Mouse (Mus musculus) midbrain, postnatal 0 days (tissue): Measurements from ENCODE around the gene Xirp1. TPM values are rescaled to one million over a fixed set of nuclear protein-coding genes. Genes with fewer than 3 reads are reported as not detected.

Experiments
- ATAC-seq: fragments of 200-750 bp; cut with Nextera tagmentation; 2 replicates; pipeline ENCODE4 v1.8.0; 2017; ENCODE audit warnings: moderate number of reproducible peaks, mild to moderate bottlenecking, moderate TSS enrichment, moderate library complexity; ENCODE audit not compliant: low FRiP score
- DNase-seq: peaks from one replicate; pipeline ENCODE4 v3.0.0-alpha.2; 2015; ENCODE audit warnings: low spot score
- H3K27ac ChIP-seq: fragments of 300-500 bp; sonication (generic); 2 replicates; pipeline ENCODE4 v1.5.1; 2014; ENCODE audit warnings: low read depth, mild to moderate bottlenecking, low read length, mixed read lengths
- H3K27me3 ChIP-seq: fragments of 300-500 bp; sonication (generic); 2 replicates; pipeline ENCODE4 v1.6.1; 2014; ENCODE audit warnings: low read length, control low read depth, mixed read lengths; ENCODE audit not compliant: insufficient read depth
- H3K36me3 ChIP-seq: fragments of 300-500 bp; sonication (generic); 2 replicates; pipeline ENCODE4 v1.6.1; 2014; ENCODE audit warnings: low read length, control low read depth, mixed read lengths; ENCODE audit not compliant: insufficient read depth
- H3K4me1 ChIP-seq: fragments of 300-500 bp; sonication (generic); 2 replicates; pipeline ENCODE4 v1.6.1; 2014; ENCODE audit warnings: mild to moderate bottlenecking, control low read depth, antibody characterized with exemption, low read length, mixed read lengths; ENCODE audit not compliant: insufficient read depth
- H3K4me2 ChIP-seq: fragments of 300-500 bp; sonication (generic); 2 replicates; pipeline ENCODE4 v1.6.1; 2014; ENCODE audit warnings: low read depth, mild to moderate bottlenecking, low read length, mixed read lengths; ENCODE audit not compliant: poor library complexity, severe bottlenecking
- H3K4me3 ChIP-seq: fragments of 300-500 bp; sonication (generic); 2 replicates; pipeline ENCODE4 v1.5.1; 2014; ENCODE audit warnings: low read depth, mild to moderate bottlenecking, low read length, moderate library complexity
- H3K9ac ChIP-seq: fragments of 300-500 bp; sonication (generic); replicated peaks from 2 replicates; pipeline ENCODE4 v1.6.1; 2014; ENCODE audit warnings: mild to moderate bottlenecking, low read length, moderate library complexity, mixed read lengths; ENCODE audit not compliant: poor library complexity, severe bottlenecking
- H3K9me3 ChIP-seq: fragments of 300-500 bp; sonication (generic); 2 replicates; pipeline ENCODE4 v1.6.1; 2016; ENCODE audit warnings: low read length, control low read depth
- CTCF ChIP-seq: IDR thresholded peaks from 2 replicates; pipeline ENCODE4 v1.5.1; 2016; ENCODE audit warnings: antibody characterized with exemption, mild to moderate bottlenecking
- WGBS: fragments of 180-500 bp; shearing (Covaris S2); extraction: QIAGEN DNeasy Blood & Tissue Kit; methylation state at CpG from one replicate; pipeline ENCODE4 v1.1.7; 2014; 5-methylcytosine and 5-hydroxymethylcytosine counted together
- polyA plus RNA-seq: library from polyadenylated mRNA; unstranded; fragments of >200 nt; fragmentation: Nextera tagmentation; extraction: Ambion mirVana; gene quantifications from 2 replicates; pipeline ENCODE4 v1.2.1, GENCODE M21; 2015
- total RNA-seq: library from RNA; depleted of rRNA; stranded (reverse); fragments of >200 nt; gene quantifications from 2 replicates; pipeline ENCODE4 v1.2.3, GENCODE M21; 2014

Xirp1 gene
- total and polyA plus RNA-seq, 2 experiments from 2014 or later, result 0.05 TPM; not detected in 1

DNA sequence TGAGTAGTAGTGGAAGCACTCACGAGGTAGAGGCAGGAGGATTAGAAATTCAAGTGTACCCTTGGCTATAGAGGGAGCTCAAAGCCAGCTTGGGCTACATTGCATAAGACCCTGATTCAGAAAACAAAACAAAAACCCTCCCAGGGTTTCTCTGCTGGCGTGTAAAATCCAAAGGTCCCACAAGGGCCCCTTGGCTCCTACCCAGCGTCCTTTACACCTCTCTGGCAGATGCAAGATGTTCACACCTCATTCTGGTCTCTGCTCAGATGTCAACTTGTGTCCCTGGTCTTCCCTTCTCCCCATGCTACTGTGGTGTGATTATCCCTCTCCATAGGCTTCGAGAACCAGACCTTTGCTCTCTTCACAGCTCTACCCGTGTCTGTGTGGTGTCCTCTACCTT lies 22.6 kb downstream of the Xirp1 start:
- H3K27me3 ChIP-seq, result no peaks in the 10 kb centered on the region
- no peak for DNase-seq
- TF ChIP-seq CTCF, result no peak
- no peak overlapping the region for H3K27ac ChIP-seq
- no peaks in the 10 kb centered on the region for H3K9me3 ChIP-seq
- H3K4me1 ChIP-seq, result 0 out of 2 replicates have a peak, but pooled peaks cover 3% of the 10 kb centered on the region
- ATAC-seq, result no peak
- 78% methylated on average over 5 of the region's 5 CpGs for WGBS
- no peaks in the 10 kb centered on the region for H3K36me3 ChIP-seq
- H3K9ac ChIP-seq, result no peak overlapping the region
- H3K4me2 ChIP-seq, result no peak overlapping the region
- H3K4me3 ChIP-seq, result no peak overlapping the region

DNA sequence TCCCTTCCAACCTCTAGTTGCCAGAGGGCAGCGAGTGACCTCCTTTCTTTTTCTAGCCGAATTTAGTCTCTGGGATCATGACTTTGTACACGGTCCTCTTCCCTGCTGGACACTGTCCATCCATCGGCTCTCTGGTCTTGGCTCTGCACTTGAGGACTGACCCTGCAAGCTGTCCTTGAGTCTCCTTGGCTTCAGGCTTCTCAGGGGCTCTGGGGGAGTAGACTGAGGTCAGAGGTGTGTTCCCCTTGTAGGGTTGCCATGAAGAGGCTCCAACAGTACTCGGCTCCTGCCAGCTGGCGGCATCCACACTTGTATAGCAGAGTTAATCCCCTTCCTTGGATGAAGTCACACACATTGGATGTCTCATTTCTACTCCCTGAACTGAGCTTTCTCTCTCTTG lies 23.8 kb downstream of the Xirp1 start:
- no peak overlapping the region for H3K9ac ChIP-seq
- 0 out of 2 replicates have a peak, but pooled peaks cover 3% of the 10 kb centered on the region for H3K4me1 ChIP-seq
- H3K27ac ChIP-seq, result no peak overlapping the region
- H3K9me3 ChIP-seq, result no peaks in the 10 kb centered on the region
- ATAC-seq, result no peak
- no peak for TF ChIP-seq CTCF
- DNase-seq, result no peak
- no peak overlapping the region for H3K4me2 ChIP-seq
- H3K4me3 ChIP-seq, result no peak overlapping the region
- 54% methylated on average over 6 of the region's 6 CpGs for WGBS
- H3K27me3 ChIP-seq, result no peaks in the 10 kb centered on the region
- no peaks in the 10 kb centered on the region for H3K36me3 ChIP-seq

DNA sequence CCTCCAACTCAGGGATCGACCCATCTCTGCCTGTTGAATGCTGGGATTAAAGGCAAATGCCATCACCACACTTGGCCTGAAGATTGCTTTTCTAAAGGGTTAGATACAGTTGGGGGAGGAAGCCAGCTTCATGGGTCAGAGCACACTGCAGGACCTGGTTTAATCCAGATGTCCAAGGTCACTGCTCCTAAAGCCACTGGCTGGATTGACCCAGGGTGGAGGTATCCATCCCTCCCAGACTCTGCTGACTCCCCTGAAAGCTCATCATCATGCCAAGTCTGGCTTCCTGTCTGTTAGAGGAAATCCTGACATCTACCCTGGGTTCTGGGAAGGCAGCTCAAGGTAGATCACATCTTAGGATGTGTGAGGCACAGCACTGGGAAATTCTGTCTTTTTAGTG lies 24.6 kb downstream of the Xirp1 start:
- no peak overlapping the region for H3K4me2 ChIP-seq
- no peak for TF ChIP-seq CTCF
- no peak overlapping the region for H3K9ac ChIP-seq
- H3K9me3 ChIP-seq, result no peaks in the 10 kb centered on the region
- H3K27me3 ChIP-seq, result no peaks in the 10 kb centered on the region
- H3K36me3 ChIP-seq, result no peaks in the 10 kb centered on the region
- H3K4me1 ChIP-seq, result 0 out of 2 replicates have a peak, but pooled peaks cover 3% of the 10 kb centered on the region
- 50% methylated on average over 1 of the region's 1 CpGs for WGBS
- H3K27ac ChIP-seq, result no peak overlapping the region
- DNase-seq (no peak), ATAC-seq (no peak)
- H3K4me3 ChIP-seq, result no peak overlapping the region

DNA sequence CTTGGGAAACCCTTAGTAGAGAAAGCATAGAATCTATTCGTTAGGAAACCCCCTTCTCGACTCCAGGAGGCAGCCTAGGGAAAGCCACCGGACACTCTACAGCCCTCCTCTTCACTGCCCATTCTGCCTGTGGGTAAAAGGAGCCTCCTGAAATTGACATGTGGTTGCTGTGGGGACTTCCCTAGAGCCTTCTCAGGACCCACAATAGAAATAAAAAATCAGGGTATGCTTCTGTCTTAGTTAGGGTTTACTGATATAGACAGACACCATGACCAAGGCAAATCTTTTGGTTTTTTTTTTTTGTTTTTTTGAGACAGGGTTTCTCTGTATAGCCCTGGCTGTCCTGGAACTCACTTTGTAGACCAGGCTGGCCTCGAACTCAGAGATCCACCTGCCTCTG lies 27.3 kb downstream of the Xirp1 start:
- WGBS, result 92% methylated on average over 4 of the region's 4 CpGs
- no peak overlapping the region for H3K27ac ChIP-seq
- no peaks in the 10 kb centered on the region for H3K27me3 ChIP-seq
- no peak overlapping the region for H3K4me2 ChIP-seq
- H3K9ac ChIP-seq, result no peak overlapping the region
- no peaks in the 10 kb centered on the region for H3K9me3 ChIP-seq
- no peak for DNase-seq
- no peaks in the 10 kb centered on the region for H3K36me3 ChIP-seq
- H3K4me3 ChIP-seq, result no peak overlapping the region
- H3K4me1 ChIP-seq, result no peaks in the 10 kb centered on the region
- no peak for TF ChIP-seq CTCF
- ATAC-seq, result no peak

DNA sequence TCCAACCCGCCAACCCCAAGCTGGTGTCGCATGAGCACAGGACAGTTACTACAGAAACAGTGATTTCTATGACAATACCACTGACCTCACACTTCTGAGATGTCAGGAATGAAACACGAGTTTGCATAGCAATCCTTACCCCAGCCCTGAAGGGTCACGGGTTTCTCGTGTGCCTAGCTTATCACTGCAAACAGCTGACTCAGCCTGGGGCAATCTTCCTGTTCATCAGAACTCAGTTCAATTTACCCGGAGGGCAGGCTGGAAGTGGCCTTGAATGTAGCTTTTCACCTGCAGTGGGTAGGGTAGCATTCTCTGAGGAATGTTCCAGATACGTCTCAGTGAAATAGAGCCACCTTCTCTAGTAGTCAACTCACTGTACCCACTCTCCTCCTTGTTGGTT lies 29.2 kb downstream of the Xirp1 start:
- TF ChIP-seq CTCF, result no peak
- H3K4me3 ChIP-seq, result no peak overlapping the region
- H3K9me3 ChIP-seq, result no peaks in the 10 kb centered on the region
- H3K36me3 ChIP-seq, result no peaks in the 10 kb centered on the region
- H3K4me2 ChIP-seq, result no peak overlapping the region
- H3K4me1 ChIP-seq, result no peaks in the 10 kb centered on the region
- no peaks in the 10 kb centered on the region for H3K27me3 ChIP-seq
- no peak overlapping the region for H3K27ac ChIP-seq
- H3K9ac ChIP-seq, result no peak overlapping the region
- DNase-seq (no peak), ATAC-seq (no peak)
- WGBS, result 78% methylated on average over 7 of the region's 7 CpGs

DNA sequence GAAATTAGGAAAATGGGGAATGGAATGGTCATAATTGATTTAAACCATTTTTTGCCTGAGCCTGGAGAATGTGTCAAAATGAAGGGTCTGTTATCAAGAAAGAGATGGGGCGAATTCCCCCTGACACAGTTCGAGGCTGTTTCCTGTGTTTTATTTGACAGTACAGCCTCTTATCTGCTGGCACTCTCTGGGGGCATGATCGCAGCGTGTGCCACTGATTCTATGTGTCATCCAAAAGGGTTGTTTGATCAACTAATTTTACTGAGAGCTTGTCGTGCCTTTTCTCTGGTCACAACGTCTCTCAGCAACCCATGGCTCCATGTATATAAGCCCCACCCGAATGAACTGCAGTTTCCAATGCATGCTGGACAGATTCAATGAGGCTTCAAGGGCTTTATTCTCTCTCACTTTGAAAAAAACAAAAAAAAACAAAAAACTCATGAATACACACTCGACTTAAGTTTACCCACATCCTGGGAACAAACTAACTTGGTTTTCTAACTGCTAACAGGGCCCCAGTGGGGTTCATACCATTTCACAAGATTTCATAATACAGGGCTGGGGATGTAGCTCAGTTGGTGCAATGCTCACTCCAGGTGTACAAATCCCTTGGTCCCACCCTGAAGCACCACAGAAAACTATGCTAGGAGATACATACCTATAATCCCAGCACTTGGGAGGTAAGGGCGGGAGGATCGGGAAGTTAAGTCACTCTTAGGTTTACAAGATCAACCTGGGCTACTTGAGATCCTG lies 30.1 kb downstream of the Xirp1 start:
- no peak for TF ChIP-seq CTCF
- 72% methylated on average over 10 of the region's 10 CpGs for WGBS
- Histone ChIP-seq H3K27me3 (no peaks in the 10 kb centered on the region), H3K4me2 (no peak overlapping the region), H3K27ac (no peak overlapping the region), H3K4me3 (no peak overlapping the region), H3K4me1 (no peaks in the 10 kb centered on the region), H3K36me3 (no peaks in the 10 kb centered on the region), H3K9me3 (no peaks in the 10 kb centered on the region), H3K9ac (no peak overlapping the region)
- ATAC-seq (no peak), DNase-seq (no peak)
